1 mouse cellular context compared by ENCODE assay signal in genomic region chr10:7662471-7663141, GRCm38 (mm10).
TF ChIP-seq lines count a peak whose summit lies in the region.

No protein-coding gene starts in this region.

TF ChIP-seq in CH12.LX, 34 proteins besides CTCF, POLR2A, EP300 and RAD21 (continued from another document):
- TF ChIP-seq MEF2A (IDR thresholded peaks at IDR 0.05; ENCODE audit: borderline replicate concordance, low read depth, low read length): peak; percentile 57; the same call in 1 of the 2 replicates
- no peak for TF ChIP-seq CHD2 (IDR thresholded peaks at IDR 0.05; ENCODE audit: low read length)
- TF ChIP-seq SIN3A (IDR thresholded peaks at IDR 0.05; ENCODE audit: low read length): peak; percentile 83; the same call in 1 of the 2 replicates
- TF ChIP-seq TBP (conservative IDR thresholded peaks at IDR 0.05; ENCODE audit: low read depth, low read length): 0 out of 2 replicates have a peak, but pooled peaks have one; percentile 22
- peak; percentile 52 for TF ChIP-seq IRF4 (IDR thresholded peaks at IDR 0.05; ENCODE audit: low read depth, low read length)
- peak; percentile 80 for TF ChIP-seq MXI1 (IDR thresholded peaks at IDR 0.05; ENCODE audit: low read depth, low read length)
- TF ChIP-seq BHLHE40 (IDR thresholded peaks at IDR 0.05; ENCODE audit: low read depth, low read length): peak; percentile 41; the same call in 1 of the 2 replicates
- 0 out of 2 replicates have a peak, but pooled peaks have one; percentile 24 for TF ChIP-seq NRF1 (IDR thresholded peaks at IDR 0.05; ENCODE audit: low read depth, low read length)
- TF ChIP-seq ZNF384 (IDR thresholded peaks at IDR 0.05; ENCODE audit: low read depth, low read length): no peak
